Mouse (Mus musculus): ENCODE results near the gene Vgll4.

GRCm38 (mm10) chr6:114917129-114917528 lies 52.7 kb downstream of the Vgll4 start:
- TF ChIP-seq CTCF (IDR thresholded peaks at IDR 0.05; ENCODE audit: control insufficient read depth, insufficient read depth, insufficient replicate concordance, low read depth, low read length) (no peak), POLR2A (IDR thresholded peaks at IDR 0.05; ENCODE audit: control insufficient read depth, low read depth, low read length) (no peak)

All from testis, adult 2 months (tissue).